Mouse (Mus musculus): ENCODE results near the gene Jak3. TPM values are rescaled to one million over a fixed set of nuclear protein-coding genes. Genes with fewer than 3 reads are reported as not detected.
"Not testable (repeated sequence)": the region's sequence is repeated elsewhere in the genome, so short reads cannot be mapped to it uniquely, and the experiment has no call there.

The Jak3 gene
- polyA plus RNA-seq, 1 experiment, result 5.1 TPM

- TF ChIP-seq CTCF (IDR thresholded peaks at IDR 0.05; ENCODE audit: borderline replicate concordance, extremely low read depth, insufficient read depth, insufficient read length) (no peak), POLR2A (IDR thresholded peaks at IDR 0.05; ENCODE audit: borderline replicate concordance, extremely low read depth, insufficient read depth, insufficient read length, poor library complexity, severe bottlenecking) (no peak)
- DNase-seq (ENCODE audit: low read depth), result peak; percentile 63
Observed at GRCm38 (mm10) chr8:71728826-71729620, 52.9 kb downstream of the Jak3 start.

GRCm38 (mm10) chr8:71731652-71732230 lies 55.6 kb downstream of the Jak3 start:
- peak; percentile 69 for DNase-seq (ENCODE audit: low read depth)
- no peak for TF ChIP-seq POLR2A (IDR thresholded peaks at IDR 0.05; ENCODE audit: borderline replicate concordance, extremely low read depth, insufficient read depth, insufficient read length, poor library complexity, severe bottlenecking)
- TF ChIP-seq CTCF (IDR thresholded peaks at IDR 0.05; ENCODE audit: borderline replicate concordance, extremely low read depth, insufficient read depth, insufficient read length), result peak; percentile 60

- not testable (repeated sequence) for DNase-seq (ENCODE audit: low read depth)
Observed at GRCm38 (mm10) chr8:71738316-71738715, 62.2 kb downstream of the Jak3 start.

Other genes starting within 250 kb of the Jak3 start
- gene Abhd8, start 212.6 kb upstream of the Jak3 start, polyA plus RNA-seq (2012; rRNA removed), result 163 and 168 TPM in 2 replicates
- 94.8 and 124 TPM in 2 replicates for gene Mrpl34, start 211.3 kb upstream of the Jak3 start, polyA plus RNA-seq (2012; rRNA removed)
- 206 and 229 TPM in 2 replicates for gene Dda1, start 207.1 kb upstream of the Jak3 start, polyA plus RNA-seq (2012; rRNA removed)
- gene Ano8, start 190.3 kb upstream of the Jak3 start, polyA plus RNA-seq (2012; rRNA removed), result 124 and 153 TPM in 2 replicates
- gene Gtpbp3, start 188.2 kb upstream of the Jak3 start, polyA plus RNA-seq (2012; rRNA removed), result 25.5 and 34.2 TPM in 2 replicates
- 10.1 and 13.0 TPM in 2 replicates for gene Plvap, start 164.5 kb upstream of the Jak3 start, polyA plus RNA-seq (2012; rRNA removed)
- gene Ccdc194, start 150.6 kb upstream of the Jak3 start, polyA plus RNA-seq (2012; rRNA removed), result 0.11 and 0.56 TPM in 2 replicates
- gene Bst2, start 138.8 kb upstream of the Jak3 start, polyA plus RNA-seq (2012; rRNA removed), result 11.4 and 18.1 TPM in 2 replicates
- gene Mvb12a, start 133.4 kb upstream of the Jak3 start, polyA plus RNA-seq (2012; rRNA removed), result 74.0 and 112 TPM in 2 replicates
- gene Tmem221, start 117.4 kb upstream of the Jak3 start, polyA plus RNA-seq (2012; rRNA removed), result 0.07 and 0.16 TPM in 2 replicates
- not detected in 2 replicates for gene Nxnl1, start 109.7 kb upstream of the Jak3 start, polyA plus RNA-seq (2012; rRNA removed)
- 130 and 165 TPM in 2 replicates for gene Slc27a1, start 107.4 kb upstream of the Jak3 start, polyA plus RNA-seq (2012; rRNA removed)
- gene Pgls, start 84.1 kb upstream of the Jak3 start, polyA plus RNA-seq (2012; rRNA removed), result 113 and 128 TPM in 2 replicates
- 7.7 and 8.7 TPM in 2 replicates for gene Fam129c, start 78.6 kb upstream of the Jak3 start, polyA plus RNA-seq (2012; rRNA removed)
- gene Colgalt1, start 65.3 kb upstream of the Jak3 start, polyA plus RNA-seq (2012; rRNA removed), result 128 and 150 TPM in 2 replicates
- 84.9 and 86.4 TPM in 2 replicates for gene Unc13a, start 4.5 kb upstream of the Jak3 start, polyA plus RNA-seq (2012; rRNA removed)
- 0.60 and 1.1 TPM in 2 replicates for gene Insl3, start 12.9 kb downstream of the Jak3 start, polyA plus RNA-seq (2012; rRNA removed)
- 0.45 and 0.46 TPM in 2 replicates for gene B3gnt3, start 25.5 kb downstream of the Jak3 start, polyA plus RNA-seq (2012; rRNA removed)
- 146 and 203 TPM in 2 replicates for gene Fcho1, start 49.4 kb downstream of the Jak3 start, polyA plus RNA-seq (2012; rRNA removed)
- gene Zfp709, start 205.7 kb downstream of the Jak3 start, polyA plus RNA-seq (2012; rRNA removed), result 1.9 and 3.7 TPM in 2 replicates
- gene Zfp882, start 232.3 kb downstream of the Jak3 start, polyA plus RNA-seq (2012; rRNA removed), result 9.0 and 13.1 TPM in 2 replicates
- gene Zfp617, start 232.3 kb downstream of the Jak3 start, polyA plus RNA-seq (2012; rRNA removed), result 18.2 and 20.9 TPM in 2 replicates

All from brain, embryonic 14.5 days (tissue).